Mouse (Mus musculus) hindbrain, postnatal 0 days (tissue): ENCODE measurements around the gene Myh14. TPM values are rescaled to one million over a fixed set of nuclear protein-coding genes. Genes with fewer than 3 reads are reported as not detected.

ENCODE experiments used
- ATAC-seq: fragments of 200-750 bp; cut with Nextera tagmentation; 2 replicates; pipeline ENCODE4 v1.8.0; 2017; ENCODE audit warnings: mild to moderate bottlenecking, moderate TSS enrichment, moderate library complexity
- DNase-seq: peaks from one replicate; pipeline ENCODE4 v3.0.0-alpha.2; 2015; ENCODE audit warnings: low spot score
- H3K27ac ChIP-seq: fragments of 300-500 bp; sonication (generic); 2 replicates; pipeline ENCODE4 v1.5.1; 2014; ENCODE audit warnings: mild to moderate bottlenecking
- H3K27me3 ChIP-seq: fragments of 300-500 bp; sonication (generic); 2 replicates; pipeline ENCODE4 v1.6.1; 2014; ENCODE audit warnings: low read length, mixed read lengths; ENCODE audit not compliant: insufficient read depth
- H3K36me3 ChIP-seq: fragments of 300-500 bp; sonication (generic); 2 replicates; pipeline ENCODE4 v1.6.1; 2014; ENCODE audit warnings: low read length, mixed read lengths; ENCODE audit not compliant: insufficient read depth
- H3K4me1 ChIP-seq: fragments of 300-500 bp; sonication (generic); 2 replicates; pipeline ENCODE4 v1.6.1; 2014; ENCODE audit warnings: antibody characterized with exemption, low read length, mixed read lengths; ENCODE audit not compliant: insufficient read depth
- H3K4me2 ChIP-seq: fragments of 300-500 bp; sonication (generic); 2 replicates; pipeline ENCODE4 v1.6.1; 2014; ENCODE audit warnings: low read depth, mild to moderate bottlenecking, low read length, moderate library complexity, mixed read lengths
- H3K4me3 ChIP-seq: fragments of 300-500 bp; sonication (generic); 2 replicates; pipeline ENCODE4 v1.5.1; 2014; ENCODE audit warnings: low read length
- H3K9ac ChIP-seq: fragments of 300-500 bp; sonication (generic); replicated peaks from 2 replicates; pipeline ENCODE4 v1.6.1; 2014; ENCODE audit warnings: mild to moderate bottlenecking, low read length, moderate library complexity, mixed read lengths
- H3K9me3 ChIP-seq: fragments of 300-500 bp; sonication (generic); 2 replicates; pipeline ENCODE4 v1.6.1; 2016; ENCODE audit warnings: low read length, mixed read lengths
- CTCF ChIP-seq: IDR thresholded peaks from 2 replicates; pipeline ENCODE4 v1.5.1; 2016; ENCODE audit warnings: antibody characterized with exemption, control low read depth, low read depth
- WGBS: fragments of 180-500 bp; shearing (Covaris S2); extraction: QIAGEN DNeasy Blood & Tissue Kit; methylation state at CpG from one replicate; pipeline ENCODE4 v1.1.7; 2014; 5-methylcytosine and 5-hydroxymethylcytosine counted together
- polyA plus RNA-seq: library from polyadenylated mRNA; unstranded; fragments of >200 nt; fragmentation: Nextera tagmentation; extraction: Ambion mirVana; gene quantifications from 2 replicates; pipeline ENCODE4 v1.2.1, GENCODE M21; 2015
- total RNA-seq: library from RNA; depleted of rRNA; stranded (reverse); fragments of >200 nt; gene quantifications from 2 replicates; pipeline ENCODE4 v1.2.3, GENCODE M21; 2014

The Myh14 gene
- total and polyA plus RNA-seq, 2 experiments from 2014 or later, result 9.3 to 9.7 TPM

- no peak overlapping the region for H3K4me2 ChIP-seq
- no peak overlapping the region for H3K27ac ChIP-seq
- WGBS, result 23% methylated on average over 4 of the region's 4 CpGs
- no peak for TF ChIP-seq CTCF
- no peak overlapping the region for H3K9ac ChIP-seq
- DNase-seq, result no peak
- no peaks in the 10 kb centered on the region for H3K4me1 ChIP-seq
- H3K9me3 ChIP-seq, result no peaks in the 10 kb centered on the region
- H3K4me3 ChIP-seq, result no peak overlapping the region
- H3K36me3 ChIP-seq, result no peaks in the 10 kb centered on the region
- ATAC-seq, result no peak
- H3K27me3 ChIP-seq, result no peaks in the 10 kb centered on the region
Observed at GRCm38 (mm10) chr7:44571811-44572210, 98.8 kb downstream of the Myh14 start.

- TF ChIP-seq CTCF, result no peak
- Histone ChIP-seq H3K9ac (no peak overlapping the region), H3K27me3 (no peaks in the 10 kb centered on the region), H3K4me2 (no peak overlapping the region), H3K27ac (no peak overlapping the region), H3K9me3 (no peaks in the 10 kb centered on the region), H3K4me3 (no peak overlapping the region), H3K36me3 (no peaks in the 10 kb centered on the region), H3K4me1 (no peaks in the 10 kb centered on the region)
- 89% methylated on average over 6 of the region's 6 CpGs for WGBS
- ATAC-seq (no peak), DNase-seq (no peak)
Observed at GRCm38 (mm10) chr7:44570989-44571388, 99.7 kb downstream of the Myh14 start.

- Histone ChIP-seq H3K9ac (no peak overlapping the region), H3K36me3 (no peaks in the 10 kb centered on the region), H3K4me2 (no peak overlapping the region), H3K4me1 (no peaks in the 10 kb centered on the region), H3K4me3 (no peak overlapping the region), H3K9me3 (no peaks in the 10 kb centered on the region), H3K27me3 (no peaks in the 10 kb centered on the region), H3K27ac (no peak overlapping the region)
- ATAC-seq (no peak), DNase-seq (no peak)
- 77% methylated on average over 9 of the region's 9 CpGs for WGBS
- TF ChIP-seq CTCF, result no peak
Observed at GRCm38 (mm10) chr7:44568803-44569202, 101.8 kb downstream of the Myh14 start.

GRCm38 (mm10) chr7:44565414-44565813, 105.2 kb downstream of the Myh14 start:
- Histone ChIP-seq H3K4me1 (no peaks in the 10 kb centered on the region), H3K4me3 (no peak overlapping the region), H3K36me3 (no peaks in the 10 kb centered on the region), H3K4me2 (no peak overlapping the region), H3K27ac (no peak overlapping the region), H3K9me3 (no peaks in the 10 kb centered on the region), H3K9ac (no peak overlapping the region), H3K27me3 (no peaks in the 10 kb centered on the region)
- TF ChIP-seq CTCF, result no peak
- ATAC-seq (no peak), DNase-seq (no peak)
- 72% methylated on average over 6 of the region's 6 CpGs for WGBS

- H3K27me3 ChIP-seq, result no peaks in the 10 kb centered on the region
- H3K9ac ChIP-seq, result no peak overlapping the region
- no peak overlapping the region for H3K4me2 ChIP-seq
- no peak for ATAC-seq
- H3K9me3 ChIP-seq, result no peaks in the 10 kb centered on the region
- no peak for DNase-seq
- no peak for TF ChIP-seq CTCF
- H3K36me3 ChIP-seq, result no peaks in the 10 kb centered on the region
- 88% methylated on average over 10 of the region's 10 CpGs for WGBS
- H3K4me1 ChIP-seq, result no peaks in the 10 kb centered on the region
- no peak overlapping the region for H3K4me3 ChIP-seq
- H3K27ac ChIP-seq, result no peak overlapping the region
Observed at GRCm38 (mm10) chr7:44564486-44564885, 106.2 kb downstream of the Myh14 start.

- no peak overlapping the region for H3K4me2 ChIP-seq
- 50% methylated on average over 8 of the region's 8 CpGs for WGBS
- H3K36me3 ChIP-seq, result no peaks in the 10 kb centered on the region
- no peak overlapping the region for H3K27ac ChIP-seq
- TF ChIP-seq CTCF, result no peak
- no peaks in the 10 kb centered on the region for H3K9me3 ChIP-seq
- no peaks in the 10 kb centered on the region for H3K27me3 ChIP-seq
- no peaks in the 10 kb centered on the region for H3K4me1 ChIP-seq
- H3K4me3 ChIP-seq, result no peak overlapping the region
- ATAC-seq, result no peak
- no peak for DNase-seq
- no peak overlapping the region for H3K9ac ChIP-seq
Observed at GRCm38 (mm10) chr7:44563284-44563683, 107.4 kb downstream of the Myh14 start.

- peak; percentile 88 for TF ChIP-seq CTCF
- 53% methylated on average over 18 of the region's 18 CpGs for WGBS
Observed at GRCm38 (mm10) chr7:44560435-44561400, 109.9 kb downstream of the Myh14 start.

More at GRCm38 (mm10) chr7:44560435-44561400, 109.9 kb downstream of the Myh14 start:
- ATAC-seq (peak; percentile 81), DNase-seq (peak; percentile 93)
- Histone ChIP-seq H3K9ac (no peak overlapping the region), H3K4me3 (no peak overlapping the region), H3K4me2 (no peak overlapping the region), H3K9me3 (no peaks in the 10 kb centered on the region), H3K27ac (no peak overlapping the region), H3K4me1 (no peaks in the 10 kb centered on the region), H3K27me3 (no peaks in the 10 kb centered on the region), H3K36me3 (no peaks in the 10 kb centered on the region)
